Mouse (Mus musculus): ENCODE data around the gene Shroom2.

DNA sequence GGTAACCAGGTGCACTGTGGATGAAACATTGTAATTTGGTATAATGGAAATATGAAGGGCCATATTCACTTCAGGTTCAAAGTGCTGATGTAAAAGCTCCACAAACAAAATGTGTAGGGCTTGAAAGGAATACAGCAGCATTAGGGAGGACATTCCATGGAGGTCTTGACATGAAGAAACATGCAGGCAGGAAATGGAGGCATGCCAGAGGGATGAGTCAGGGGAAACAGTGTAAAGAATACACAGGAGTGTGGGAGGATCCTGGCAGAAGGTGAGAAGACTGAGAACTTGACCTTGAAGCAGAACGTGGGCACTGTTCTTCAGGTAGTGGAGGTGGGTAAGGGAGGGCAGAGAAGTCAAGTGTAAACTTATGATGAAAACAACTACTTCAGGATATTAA, 65.6 kb downstream of the Shroom2 start:
- TF ChIP-seq CTCF (IDR thresholded peaks at IDR 0.05; ENCODE audit: low read depth, low read length), result no peak
- TF ChIP-seq POLR2A (IDR thresholded peaks at IDR 0.05; ENCODE audit: extremely low read depth, insufficient read depth, low read length), result no peak
